Mouse (Mus musculus) intestine, postnatal 0 days (tissue): Measurements from ENCODE around the gene Zfp970. TPM values are rescaled to one million over a fixed set of nuclear protein-coding genes. Genes with fewer than 3 reads are reported as not detected.

ENCODE experiments used
- polyA plus RNA-seq: library from polyadenylated mRNA; unstranded; fragments of >200 nt; fragmentation: Nextera tagmentation; extraction: Ambion mirVana; gene quantifications from 2 replicates; pipeline ENCODE4 v1.2.1, GENCODE M21; 2015

Zfp970 gene
- polyA plus RNA-seq, 1 experiment from 2014 or later: 5.6 TPM

Other genes with a start within 250 kb of the Zfp970 start
- gene Gm14409, start 197.7 kb upstream of the Zfp970 start, polyA plus RNA-seq: not detected in 2 replicates
- not detected in 2 replicates for gene Gm14412, start 140.4 kb upstream of the Zfp970 start, polyA plus RNA-seq
- 2.1 and 2.8 TPM in 2 replicates for gene Gm14418, start 66.4 kb upstream of the Zfp970 start, polyA plus RNA-seq
- gene Gm14403, start 33.5 kb downstream of the Zfp970 start, polyA plus RNA-seq: 1.3 and 1.4 TPM in 2 replicates
- gene Gm14406, start 113.5 kb downstream of the Zfp970 start, polyA plus RNA-seq: not detected in 2 replicates